Comparison of ENCODE assay signal across 8 mouse cellular contexts in genomic region chr5:147725831-147726700, GRCm38 (mm10). TPM values are rescaled to one million over a fixed set of nuclear protein-coding genes. Genes with fewer than 3 reads are reported as not detected.
DNase-seq lines count a peak whose midpoint lies in the region; ATAC-seq and TF ChIP-seq lines count a peak whose summit lies in the region.

Flt1 (minus strand) TSS chr5:147726011.

- no peak for TF ChIP-seq CTCF in brain, embryonic 14.5 days (IDR thresholded peaks at IDR 0.05; ENCODE audit: borderline replicate concordance, extremely low read depth, insufficient read depth, insufficient read length)

- ATAC-seq in erythroblast, adult 5-6 weeks (replicated peaks; ENCODE audit: low FRiP score, poor library complexity, severe bottlenecking), result no peak
- peak; percentile 67 for ATAC-seq in intestine, embryonic 15.5 days
- ATAC-seq in limb, embryonic 12.5 days (ENCODE audit: insufficient number of reproducible peaks, insufficient read depth, low FRiP score, low TSS enrichment, low read depth), result peak; percentile 46
- ATAC-seq in midbrain, embryonic 13.5 days, result peak; percentile 75
- no peak for ATAC-seq in frontal cortex, adult (ENCODE audit: low TSS enrichment)

- peak within 1 kb of the TSS; percentile 89 for H3K4me2 ChIP-seq in intestine, embryonic 15.5 days (replicated peaks)
- peak within 1 kb of the TSS; percentile 77 for H3K4me2 ChIP-seq in limb, embryonic 12.5 days
- H3K4me2 ChIP-seq in midbrain, embryonic 13.5 days (replicated peaks), result peak within 1 kb of the TSS; percentile 64

- DNase-seq in brain, embryonic 14.5 days (ENCODE audit: low read depth), result peak; percentile 8
- peak in 1 of 2 experiments; percentile 25 for DNase-seq in gastrocnemius, postnatal 4 days (ENCODE audit: low spot score in 2 of 2)

- peak within 1 kb of the TSS; percentile 18 for H3K4me3 ChIP-seq in erythroblast, embryonic 14.5 days (replicated peaks)
- peak within 1 kb of the TSS; percentile 44 for H3K4me3 ChIP-seq in intestine, embryonic 15.5 days (replicated peaks)
- H3K4me3 ChIP-seq in limb, embryonic 12.5 days (replicated peaks), result peak within 1 kb of the TSS; percentile 45
- peak within 1 kb of the TSS; percentile 42 for H3K4me3 ChIP-seq in midbrain, embryonic 13.5 days (replicated peaks)

- H3K4me1 ChIP-seq in erythroblast, embryonic 14.5 days (ENCODE audit: control insufficient read depth), result no peaks in the 10 kb centered on the region
- H3K4me1 ChIP-seq in intestine, embryonic 15.5 days (replicated peaks), result peaks cover 19% of the 10 kb centered on the region
- H3K4me1 ChIP-seq in limb, embryonic 12.5 days (replicated peaks), result peaks cover 19% of the 10 kb centered on the region
- H3K4me1 ChIP-seq in midbrain, embryonic 13.5 days (replicated peaks), result peaks cover 17% of the 10 kb centered on the region

- peak within 1 kb of the TSS; percentile 30 for H3K9ac ChIP-seq in intestine, embryonic 15.5 days
- peak within 1 kb of the TSS; percentile 44 for H3K9ac ChIP-seq in limb, embryonic 12.5 days (replicated peaks)
- H3K9ac ChIP-seq in midbrain, embryonic 13.5 days (replicated peaks), result peak within 1 kb of the TSS; percentile 50

- H3K9me3 ChIP-seq in erythroblast, embryonic 14.5 days (ENCODE audit: control insufficient read depth, low read length), result no peaks in the 10 kb centered on the region
- H3K9me3 ChIP-seq in intestine, embryonic 15.5 days, result no peaks in the 10 kb centered on the region
- H3K9me3 ChIP-seq in limb, embryonic 12.5 days, result no peaks in the 10 kb centered on the region
- no peaks in the 10 kb centered on the region; the same call in 1 of the 2 replicates for H3K9me3 ChIP-seq in midbrain, embryonic 13.5 days

- TF ChIP-seq POLR2A in brain, embryonic 14.5 days (IDR thresholded peaks at IDR 0.05; ENCODE audit: borderline replicate concordance, extremely low read depth, insufficient read depth, insufficient read length, poor library complexity, severe bottlenecking), result no peak

- WGBS in intestine, embryonic 15.5 days, result under 1% methylated on average over 78 of the region's 82 CpGs
- under 1% methylated on average over 75 of the region's 82 CpGs for WGBS in limb, embryonic 12.5 days
- WGBS in midbrain, embryonic 13.5 days, result under 1% methylated on average over 68 of the region's 82 CpGs

- H3K36me3 ChIP-seq in erythroblast, embryonic 14.5 days (ENCODE audit: control insufficient read depth), result no peaks in the 10 kb centered on the region
- H3K36me3 ChIP-seq in intestine, embryonic 15.5 days, result no peaks in the 10 kb centered on the region
- H3K36me3 ChIP-seq in limb, embryonic 12.5 days, result no peaks in the 10 kb centered on the region
- no peaks in the 10 kb centered on the region for H3K36me3 ChIP-seq in midbrain, embryonic 13.5 days

- peaks cover 83% of the 10 kb centered on the region for H3K27me3 ChIP-seq in erythroblast, embryonic 14.5 days (ENCODE audit: control insufficient read depth)
- peaks cover 64% of the 10 kb centered on the region for H3K27me3 ChIP-seq in intestine, embryonic 15.5 days (replicated peaks)
- H3K27me3 ChIP-seq in limb, embryonic 12.5 days, result peaks cover 88% of the 10 kb centered on the region
- peaks cover 87% of the 10 kb centered on the region for H3K27me3 ChIP-seq in midbrain, embryonic 13.5 days

- peak within 1 kb of the TSS; percentile 44; the same call in 1 of the 2 replicates for H3K27ac ChIP-seq in intestine, embryonic 15.5 days
- H3K27ac ChIP-seq in limb, embryonic 12.5 days, result 0 out of 2 replicates have a peak within 1 kb of the TSS, but pooled peaks have one; percentile 12
- H3K27ac ChIP-seq in midbrain, embryonic 13.5 days, result no peak within 1 kb of the TSS

RNA-seq across cellular contexts. Expression of gene Flt1, which starts in this region (rescaled TPM):
- 0.03 TPM in 1 of 2 replicates, not detected in the other for polyA plus RNA-seq in erythroblast, embryonic 14.5 days (2012)
- total RNA-seq in erythroblast, adult 5-6 weeks (2015; ENCODE audit: low replicate concordance), result 0.63 and 0.77 TPM in 2 replicates
- total RNA-seq in erythroblast, adult 5-6 weeks (2017; ENCODE audit: low replicate concordance), result 0.68 and 0.98 TPM in 2 replicates
- 4.5 and 8.1 TPM in 2 replicates for polyA plus RNA-seq in brain, embryonic 14.5 days (2012; rRNA removed)
- total RNA-seq in gastrocnemius, postnatal 4 days (2021), result 10 to 100 TPM; 17.5 to 18.2 TPM
- 12.6 and 12.8 TPM in 2 replicates for polyA plus RNA-seq in intestine, embryonic 15.5 days (2015; fragmentation: Nextera tagmentation; extraction: Ambion mirVana)
- 11.2 and 12.6 TPM in 2 replicates for polyA plus RNA-seq in limb, embryonic 12.5 days (2016; fragmentation: Nextera tagmentation; extraction: Ambion mirVana)
- 8.1 and 9.9 TPM in 2 replicates for polyA plus RNA-seq in midbrain, embryonic 13.5 days (2015; fragmentation: Nextera tagmentation; extraction: Ambion mirVana)

Comparison
In these comparisons a context has a peak if more than half of its experiments do, and no peak if none do; other contexts are left out.
1. RNA of gene Flt1 (total RNA-seq): 17.5 to 18.2 TPM in gastrocnemius, postnatal 4 days; 0.63 to 0.98 TPM in erythroblast, adult 5-6 weeks; every median in the first group is over 4 times any median in the second.
2. ATAC-seq: peak in intestine, embryonic 15.5 days (single experiment), limb, embryonic 12.5 days (single experiment) and midbrain, embryonic 13.5 days (single experiment); none in erythroblast, adult 5-6 weeks (single experiment) and frontal cortex, adult (single experiment).
3. Peak in every context shown above with its lines, with median percentiles within 50 percentile points of each other: H3K4me3 ChIP-seq, H3K4me2 ChIP-seq and H3K9ac ChIP-seq.